Comparison of ENCODE assay signal across 9 mouse cellular contexts in the genomic region with DNA sequence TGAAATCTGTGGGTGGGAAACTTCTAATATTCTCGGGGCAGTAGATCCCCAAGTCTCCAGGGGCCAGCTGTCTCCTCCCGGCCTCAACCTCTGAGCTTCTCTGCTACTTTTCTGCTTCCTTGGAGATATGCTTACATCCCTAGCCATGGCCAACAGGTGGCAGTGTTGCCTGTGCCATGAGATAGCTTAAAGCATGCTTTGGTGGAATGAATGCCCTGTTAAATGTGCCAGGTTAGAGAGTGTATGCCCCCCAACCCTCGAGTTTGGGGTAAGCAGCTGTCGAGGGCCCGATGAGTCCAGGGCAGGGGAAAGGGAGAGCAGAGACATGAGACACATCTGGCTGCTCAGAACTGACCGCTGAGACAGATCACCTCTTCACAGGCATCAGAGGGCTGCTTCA. TPM values are rescaled to one million over a fixed set of nuclear protein-coding genes. Genes with fewer than 3 reads are reported as not detected.
A peak's percentile ranks its signal among the peaks of the same experiment; 100 is the strongest.
DNase-seq lines count a peak whose midpoint lies in the region; ATAC-seq and TF ChIP-seq lines count a peak whose summit lies in the region.
"Had no signal": no experiment of that assay in that cellular context is flagged by ENCODE, and none has a peak within 500 bp of the region (broad histone marks: within the 10 kb centered on the region; RNA-seq: fewer than 3 reads in every experiment).

No protein-coding gene starts in this region.

- peak; percentile 72 for DNase-seq in MN1 (ENCODE audit: low spot score)
- DNase-seq in cerebellum, adult 2 months, result peak; percentile 53 to 68
- DNase-seq in forelimb bud, embryonic 11.5 days (ENCODE audit: low read depth, low spot score), result peak; percentile 81
- peak; percentile 75 for DNase-seq in left cerebral cortex, adult 18-20 months (ENCODE audit: low spot score in 2 of 2)
- peak; percentile 72 to 80 for DNase-seq in lung, postnatal 4 days
- peak; percentile 73 for DNase-seq in right cerebral cortex, adult 18-20 months
- peak; percentile 79 for DNase-seq in urinary bladder, postnatal 14 days (ENCODE audit: low spot score)

- H3K4me3 ChIP-seq in cerebellum, adult 2 months (replicated peaks; ENCODE audit: insufficient read depth, low read depth, low read length), result no peak overlapping the region
- no peak overlapping the region for H3K4me3 ChIP-seq in hindbrain, embryonic 15.5 days
- H3K4me3 ChIP-seq: liver, embryonic 15.5 days had no signal

- peaks cover 22% of the 10 kb centered on the region for H3K36me3 ChIP-seq in hindbrain, embryonic 15.5 days

- H3K9me3 ChIP-seq in hindbrain, embryonic 15.5 days, result no peaks in the 10 kb centered on the region
- H3K9me3 ChIP-seq: liver, embryonic 15.5 days had no signal

- TF ChIP-seq POLR2A in cerebellum, adult 2 months (IDR thresholded peaks at IDR 0.05; ENCODE audit: borderline replicate concordance, insufficient read depth, low read length), result no peak

- no peak overlapping the region for H3K27ac ChIP-seq in cerebellum, adult 2 months (ENCODE audit: insufficient read depth, low read length)
- H3K27ac ChIP-seq in hindbrain, embryonic 15.5 days (replicated peaks), result no peak overlapping the region
- H3K27ac ChIP-seq: liver, embryonic 15.5 days had no signal

- no peaks in the 10 kb centered on the region for H3K4me1 ChIP-seq in cerebellum, adult 2 months (ENCODE audit: control insufficient read depth, insufficient read depth, low read length)
- H3K4me1 ChIP-seq in hindbrain, embryonic 15.5 days (replicated peaks), result no peaks in the 10 kb centered on the region
- H3K4me1 ChIP-seq: liver, embryonic 15.5 days had no signal

- peak; percentile 31; the same call in 1 of the 2 replicates for ATAC-seq in hindbrain, embryonic 15.5 days (ENCODE audit: low FRiP score, low read depth)

- no peak overlapping the region for H3K9ac ChIP-seq in hindbrain, embryonic 15.5 days
- H3K9ac ChIP-seq: liver, embryonic 15.5 days had no signal

- WGBS in cerebellum, adult 2 months, result 5% methylated on average over 6 of the region's 6 CpGs
- WGBS in hindbrain, embryonic 15.5 days, result 10% methylated on average over 6 of the region's 6 CpGs

- H3K4me2 ChIP-seq in hindbrain, embryonic 15.5 days, result no peak overlapping the region
- H3K4me2 ChIP-seq: liver, embryonic 15.5 days had no signal

- H3K27me3 ChIP-seq in cerebellum, adult 2 months (ENCODE audit: control insufficient read depth, insufficient read depth, low read length), result no peaks in the 10 kb centered on the region
- H3K27me3 ChIP-seq in hindbrain, embryonic 15.5 days, result 0 out of 2 replicates have a peak, but pooled peaks cover 6% of the 10 kb centered on the region
- H3K27me3 ChIP-seq: liver, embryonic 15.5 days had no signal

- TF ChIP-seq CTCF in cerebellum, adult 2 months (IDR thresholded peaks at IDR 0.05; ENCODE audit: borderline replicate concordance, insufficient read depth, low read depth, low read length), result peak; percentile 89

RNA-seq across cellular contexts. Expression of gene Armh1, which starts 18.4 kb away (rescaled TPM):
- polyA plus RNA-seq in cerebellum, adult 2 months (2012; rRNA removed), result 0.52 and 0.67 TPM in 2 replicates
- polyA plus RNA-seq in hindbrain, embryonic 15.5 days (2015; fragmentation: Nextera tagmentation; extraction: Ambion mirVana), result 1.5 and 1.8 TPM in 2 replicates
- total RNA-seq in left cerebral cortex, adult 18-20 months (2021), result under 1 TPM; 0.26 to 0.40 TPM

RNA-seq across cellular contexts. Expression of gene Tmem53, which starts 18.5 kb away (rescaled TPM):
- polyA plus RNA-seq in cerebellum, adult 2 months (2012; rRNA removed), result 7.0 and 7.6 TPM in 2 replicates
- 9.1 and 9.6 TPM in 2 replicates for polyA plus RNA-seq in hindbrain, embryonic 15.5 days (2015; fragmentation: Nextera tagmentation; extraction: Ambion mirVana)
- total RNA-seq in left cerebral cortex, adult 18-20 months (2021), result 1 to 10 TPM; 4.1 to 4.3 TPM
